7 mouse cellular contexts compared by ENCODE assay signal in the genomic region with DNA sequence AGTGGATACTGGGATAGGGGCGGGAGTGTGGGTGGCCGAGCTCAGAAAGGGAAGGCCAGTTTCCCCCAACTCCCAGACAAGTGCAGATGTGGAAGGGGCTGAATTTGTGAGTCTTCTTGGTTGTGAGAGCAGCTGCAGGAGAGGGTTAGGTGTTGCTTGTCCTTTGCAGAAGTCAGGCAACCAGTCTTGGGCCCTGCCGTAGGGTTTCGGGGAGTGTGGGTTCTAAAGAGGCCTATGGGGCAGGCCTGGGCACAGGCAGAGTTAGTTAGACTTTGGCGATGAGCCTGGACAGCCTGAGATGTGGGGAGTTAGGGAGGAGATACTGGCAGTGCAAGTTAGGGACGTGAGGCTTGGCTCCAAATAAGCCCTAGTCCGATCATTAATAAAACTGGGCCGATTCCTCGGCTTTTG. TPM values are rescaled to one million over a fixed set of nuclear protein-coding genes. Genes with fewer than 3 reads are reported as not detected.
DNase-seq lines count a peak whose midpoint lies in the region; ATAC-seq and TF ChIP-seq lines count a peak whose summit lies in the region.

No protein-coding gene starts in this region.

- ATAC-seq in embryonic facial prominence, embryonic 12.5 days (ENCODE audit: insufficient number of reproducible peaks, insufficient read depth, low FRiP score, low TSS enrichment) = no peak
- no peak for ATAC-seq in heart, embryonic 14.5 days (ENCODE audit: insufficient number of reproducible peaks, insufficient read depth, low FRiP score, low read depth)
- no peak for ATAC-seq in liver, embryonic 14.5 days (ENCODE audit: insufficient read depth)
- ATAC-seq in stomach, embryonic 16.5 days (ENCODE audit: insufficient read depth, low FRiP score) = no peak
- ATAC-seq in erythroid progenitor cell, adult 5-6 weeks (replicated peaks; ENCODE audit: low FRiP score, poor library complexity, severe bottlenecking) = no peak

- peak overlapping the region; percentile 82 for H3K4me3 ChIP-seq in liver, adult 2 months (ENCODE audit: insufficient read depth, low read depth, low read length)
- peak overlapping the region; percentile 74 for H3K4me3 ChIP-seq in embryonic facial prominence, embryonic 12.5 days
- H3K4me3 ChIP-seq in heart, embryonic 14.5 days (ENCODE audit: control insufficient read depth in 1 of 2, insufficient read depth in 1 of 2, low read depth in 1 of 2, low read length in 2 of 2) = peak overlapping the region; percentile 74 to 79
- peak overlapping the region; percentile 43 to 59 for H3K4me3 ChIP-seq in liver, embryonic 14.5 days (ENCODE audit: insufficient read depth in 1 of 2, low read depth in 2 of 2, low read length in 2 of 2)
- H3K4me3 ChIP-seq in stomach, embryonic 16.5 days (replicated peaks; ENCODE audit: low read length) = peak overlapping the region; percentile 77

- no peaks in the 10 kb centered on the region for H3K9me3 ChIP-seq in embryonic facial prominence, embryonic 12.5 days
- no peaks in the 10 kb centered on the region for H3K9me3 ChIP-seq in heart, embryonic 14.5 days (ENCODE audit: control insufficient read depth, low read length)
- H3K9me3 ChIP-seq in liver, embryonic 14.5 days (ENCODE audit: control insufficient read depth, low read length) = no peaks in the 10 kb centered on the region
- H3K9me3 ChIP-seq in stomach, embryonic 16.5 days (replicated peaks; ENCODE audit: control insufficient read depth, low read length) = no peaks in the 10 kb centered on the region

- H3K79me2 ChIP-seq in liver, adult 2 months (ENCODE audit: control insufficient read depth, insufficient read depth, low read length) = peaks cover 12% of the 10 kb centered on the region

- H3K4me1 ChIP-seq in liver, adult 2 months (ENCODE audit: control insufficient read depth, insufficient read depth, low read length) = peaks cover 26% of the 10 kb centered on the region
- peaks cover 44% of the 10 kb centered on the region for H3K4me1 ChIP-seq in embryonic facial prominence, embryonic 12.5 days
- H3K4me1 ChIP-seq in heart, embryonic 14.5 days (ENCODE audit: control insufficient read depth in 2 of 2, insufficient read depth in 2 of 2, low read length in 2 of 2) = peaks cover 52 to 62% of the 10 kb centered on the region in 2 experiments
- peaks cover 0 to 14% of the 10 kb centered on the region in 2 experiments; a peak in 2 of 4 replicates for H3K4me1 ChIP-seq in liver, embryonic 14.5 days (replicated peaks; ENCODE audit: control insufficient read depth in 2 of 2, insufficient read depth in 2 of 2, low read length in 1 of 2)
- peaks cover 53% of the 10 kb centered on the region for H3K4me1 ChIP-seq in stomach, embryonic 16.5 days (ENCODE audit: control insufficient read depth, insufficient read depth, low read length)

- no peaks in the 10 kb centered on the region for H3K36me3 ChIP-seq in liver, adult 2 months (ENCODE audit: control insufficient read depth, insufficient read depth, low read length)
- peaks cover 28% of the 10 kb centered on the region for H3K36me3 ChIP-seq in embryonic facial prominence, embryonic 12.5 days
- H3K36me3 ChIP-seq in heart, embryonic 14.5 days (ENCODE audit: control insufficient read depth, insufficient read depth, low read length) = peaks cover 28% of the 10 kb centered on the region
- peaks cover 5% of the 10 kb centered on the region; the same call in 1 of the 2 replicates for H3K36me3 ChIP-seq in liver, embryonic 14.5 days (replicated peaks; ENCODE audit: control insufficient read depth, insufficient read depth, low read depth)
- no peaks in the 10 kb centered on the region for H3K36me3 ChIP-seq in stomach, embryonic 16.5 days (ENCODE audit: control insufficient read depth, insufficient read depth, low read length)

- peak; percentile 57 for DNase-seq in liver, adult 2 months (ENCODE audit: extremely low read depth, low read depth, low spot score)
- no peak for DNase-seq in liver
- no peak for DNase-seq in liver, embryonic 14.5 days (ENCODE audit: low read depth in 3 of 3, low spot score in 3 of 3)

- peak overlapping the region; percentile 76 for H3K4me2 ChIP-seq in embryonic facial prominence, embryonic 12.5 days (replicated peaks)
- peak overlapping the region; percentile 90 for H3K4me2 ChIP-seq in heart, embryonic 14.5 days (ENCODE audit: low read length)
- peak overlapping the region; percentile 56 for H3K4me2 ChIP-seq in liver, embryonic 14.5 days (ENCODE audit: low read depth)
- peak overlapping the region; percentile 79 for H3K4me2 ChIP-seq in stomach, embryonic 16.5 days (ENCODE audit: low read depth, low read length)

- no peaks in the 10 kb centered on the region for H3K27me3 ChIP-seq in liver, adult 2 months (ENCODE audit: control insufficient read depth, insufficient read depth, low read length)
- no peaks in the 10 kb centered on the region for H3K27me3 ChIP-seq in embryonic facial prominence, embryonic 12.5 days
- H3K27me3 ChIP-seq in heart, embryonic 14.5 days (ENCODE audit: control insufficient read depth, insufficient read depth, low read length) = no peaks in the 10 kb centered on the region
- H3K27me3 ChIP-seq in liver, embryonic 14.5 days (ENCODE audit: control insufficient read depth, insufficient read depth, low read length) = peaks cover 30% of the 10 kb centered on the region
- H3K27me3 ChIP-seq in stomach, embryonic 16.5 days (ENCODE audit: control insufficient read depth, insufficient read depth, low read length) = no peaks in the 10 kb centered on the region

- no peak for TF ChIP-seq EP300 in liver, embryonic 14.5 days (IDR thresholded peaks at IDR 0.05; ENCODE audit: low read depth)

- TF ChIP-seq CTCF in liver, adult 2 months (IDR thresholded peaks at IDR 0.05; ENCODE audit: low read depth, low read length) = no peak
- no peak for TF ChIP-seq CTCF in liver, embryonic 14.5 days (IDR thresholded peaks at IDR 0.05; ENCODE audit: low read depth)

- WGBS in liver, adult 2 months = 22% methylated on average over 9 of the region's 9 CpGs
- WGBS in embryonic facial prominence, embryonic 12.5 days = 20% methylated on average over 9 of the region's 9 CpGs
- 36% methylated on average over 9 of the region's 9 CpGs for WGBS in heart, embryonic 14.5 days
- 63% methylated on average over 9 of the region's 9 CpGs for WGBS in liver, embryonic 14.5 days (ENCODE audit: insufficient replicate concordance)
- WGBS in stomach, embryonic 16.5 days = 12% methylated on average over 9 of the region's 9 CpGs

- H3K27ac ChIP-seq in liver, adult 2 months (replicated peaks; ENCODE audit: insufficient read depth, low read depth, low read length) = peak overlapping the region; percentile 60
- H3K27ac ChIP-seq in embryonic facial prominence, embryonic 12.5 days = peak overlapping the region; percentile 100
- peak overlapping the region; percentile 96 to 98 for H3K27ac ChIP-seq in heart, embryonic 14.5 days (replicated peaks in 1 of 2; ENCODE audit: control insufficient read depth in 1 of 2, insufficient read depth in 1 of 2, low read depth in 2 of 2, low read length in 2 of 2)
- H3K27ac ChIP-seq in liver, embryonic 14.5 days = no peak overlapping the region; the same call in 1 of the 2 replicates
- peak overlapping the region; percentile 99 for H3K27ac ChIP-seq in stomach, embryonic 16.5 days (ENCODE audit: low read length)

- H3K9ac ChIP-seq in liver, adult 2 months (ENCODE audit: low read depth, low read length) = peak overlapping the region; percentile 89
- peak overlapping the region; percentile 95 for H3K9ac ChIP-seq in embryonic facial prominence, embryonic 12.5 days
- H3K9ac ChIP-seq in heart, embryonic 14.5 days (ENCODE audit: low read length) = peak overlapping the region; percentile 96
- H3K9ac ChIP-seq in liver, embryonic 14.5 days (replicated peaks) = no peak overlapping the region
- H3K9ac ChIP-seq in stomach, embryonic 16.5 days (ENCODE audit: low read length) = peak overlapping the region; percentile 95

- TF ChIP-seq POLR2A in liver, adult 2 months (IDR thresholded peaks at IDR 0.05; ENCODE audit: extremely low read depth, insufficient read depth, low read length) = no peak

RNA-seq across cellular contexts. Expression of a gene that starts 1.1 kb away (rescaled TPM):
- 10.9 and 17.9 TPM in 2 replicates for total RNA-seq in liver, adult 2 months (2014; rRNA removed)
- 15.4 and 26.5 TPM in 2 replicates for polyA plus RNA-seq in liver, adult 2 months (2012; rRNA removed)
- polyA plus RNA-seq in embryonic facial prominence, embryonic 12.5 days (2016; fragmentation: Nextera tagmentation; extraction: Ambion mirVana) = 18.3 and 23.0 TPM in 2 replicates
- polyA plus RNA-seq in heart, embryonic 14.5 days (2014; fragmentation: Nextera tagmentation; extraction: Ambion mirVana) = 5.6 and 5.7 TPM in 2 replicates
- polyA plus RNA-seq in liver, embryonic 14.5 days (2012; rRNA removed) = 4.3 and 4.7 TPM in 2 replicates
- 2.8 and 2.9 TPM in 2 replicates for polyA plus RNA-seq in liver, embryonic 14.5 days (2014; fragmentation: Nextera tagmentation; extraction: Ambion mirVana)
- polyA plus RNA-seq in stomach, embryonic 16.5 days (2015; fragmentation: Nextera tagmentation; extraction: Ambion mirVana) = 15.4 and 15.6 TPM in 2 replicates
- total RNA-seq in erythroid progenitor cell, adult 5-6 weeks (2015; ENCODE audit: low replicate concordance) = not detected in 2 replicates
- total RNA-seq in erythroid progenitor cell, adult 5-6 weeks (2017; ENCODE audit: low replicate concordance) = not detected in 2 replicates

RNA-seq across cellular contexts. Expression of a gene that starts 13.9 kb away (rescaled TPM):
- total RNA-seq in liver, adult 2 months (2014; rRNA removed) = 53.4 and 54.7 TPM in 2 replicates
- 23.3 and 24.4 TPM in 2 replicates for polyA plus RNA-seq in liver, adult 2 months (2012; rRNA removed)
- 757 TPM in 2 replicates for polyA plus RNA-seq in embryonic facial prominence, embryonic 12.5 days (2016; fragmentation: Nextera tagmentation; extraction: Ambion mirVana)
- polyA plus RNA-seq in heart, embryonic 14.5 days (2014; fragmentation: Nextera tagmentation; extraction: Ambion mirVana) = 611 and 670 TPM in 2 replicates
- polyA plus RNA-seq in liver, embryonic 14.5 days (2012; rRNA removed) = 37.4 and 92.4 TPM in 2 replicates
- 470 and 504 TPM in 2 replicates for polyA plus RNA-seq in liver, embryonic 14.5 days (2014; fragmentation: Nextera tagmentation; extraction: Ambion mirVana)
- polyA plus RNA-seq in stomach, embryonic 16.5 days (2015; fragmentation: Nextera tagmentation; extraction: Ambion mirVana) = 495 and 585 TPM in 2 replicates
- total RNA-seq in erythroid progenitor cell, adult 5-6 weeks (2015; ENCODE audit: low replicate concordance) = 106 and 281 TPM in 2 replicates
- total RNA-seq in erythroid progenitor cell, adult 5-6 weeks (2017; ENCODE audit: low replicate concordance) = 31.5 and 73.0 TPM in 2 replicates

RNA-seq across cellular contexts. Expression of a gene that starts 14.0 kb away (rescaled TPM):
- total RNA-seq in liver, adult 2 months (2014; rRNA removed) = 7.5 and 8.6 TPM in 2 replicates
- 7.2 and 8.2 TPM in 2 replicates for polyA plus RNA-seq in liver, adult 2 months (2012; rRNA removed)
- polyA plus RNA-seq in embryonic facial prominence, embryonic 12.5 days (2016; fragmentation: Nextera tagmentation; extraction: Ambion mirVana) = 13.9 and 15.0 TPM in 2 replicates
- 13.9 and 14.0 TPM in 2 replicates for polyA plus RNA-seq in heart, embryonic 14.5 days (2014; fragmentation: Nextera tagmentation; extraction: Ambion mirVana)
- 5.4 and 7.1 TPM in 2 replicates for polyA plus RNA-seq in liver, embryonic 14.5 days (2012; rRNA removed)
- polyA plus RNA-seq in liver, embryonic 14.5 days (2014; fragmentation: Nextera tagmentation; extraction: Ambion mirVana) = 12.1 and 14.9 TPM in 2 replicates
- polyA plus RNA-seq in stomach, embryonic 16.5 days (2015; fragmentation: Nextera tagmentation; extraction: Ambion mirVana) = 15.8 and 17.3 TPM in 2 replicates
- 2.9 and 5.0 TPM in 2 replicates for total RNA-seq in erythroid progenitor cell, adult 5-6 weeks (2015; ENCODE audit: low replicate concordance)
- 2.6 and 5.5 TPM in 2 replicates for total RNA-seq in erythroid progenitor cell, adult 5-6 weeks (2017; ENCODE audit: low replicate concordance)

RNA-seq across cellular contexts. Expression of a gene that starts 22.3 kb away (rescaled TPM):
- 5.1 and 5.4 TPM in 2 replicates for total RNA-seq in liver, adult 2 months (2014; rRNA removed)
- polyA plus RNA-seq in liver, adult 2 months (2012; rRNA removed) = 9.2 and 10.3 TPM in 2 replicates
- 31.5 and 34.9 TPM in 2 replicates for polyA plus RNA-seq in embryonic facial prominence, embryonic 12.5 days (2016; fragmentation: Nextera tagmentation; extraction: Ambion mirVana)
- polyA plus RNA-seq in heart, embryonic 14.5 days (2014; fragmentation: Nextera tagmentation; extraction: Ambion mirVana) = 17.5 and 19.9 TPM in 2 replicates
- 5.3 and 6.5 TPM in 2 replicates for polyA plus RNA-seq in liver, embryonic 14.5 days (2012; rRNA removed)
- 9.0 TPM in 2 replicates for polyA plus RNA-seq in liver, embryonic 14.5 days (2014; fragmentation: Nextera tagmentation; extraction: Ambion mirVana)
- 23.1 and 23.4 TPM in 2 replicates for polyA plus RNA-seq in stomach, embryonic 16.5 days (2015; fragmentation: Nextera tagmentation; extraction: Ambion mirVana)
- total RNA-seq in erythroid progenitor cell, adult 5-6 weeks (2015; ENCODE audit: low replicate concordance) = 3.4 and 6.5 TPM in 2 replicates
- total RNA-seq in erythroid progenitor cell, adult 5-6 weeks (2017; ENCODE audit: low replicate concordance) = 11.0 and 12.6 TPM in 2 replicates

RNA-seq across cellular contexts. Expression of a gene that starts 36.7 kb away (rescaled TPM):
- total RNA-seq in liver, adult 2 months (2014; rRNA removed) = 7.7 and 8.4 TPM in 2 replicates
- polyA plus RNA-seq in liver, adult 2 months (2012; rRNA removed) = 30.7 and 41.1 TPM in 2 replicates
- 10.3 and 13.1 TPM in 2 replicates for polyA plus RNA-seq in embryonic facial prominence, embryonic 12.5 days (2016; fragmentation: Nextera tagmentation; extraction: Ambion mirVana)
- polyA plus RNA-seq in heart, embryonic 14.5 days (2014; fragmentation: Nextera tagmentation; extraction: Ambion mirVana) = 8.1 TPM in 2 replicates
- polyA plus RNA-seq in liver, embryonic 14.5 days (2012; rRNA removed) = 12.0 and 14.1 TPM in 2 replicates
- 5.0 and 6.1 TPM in 2 replicates for polyA plus RNA-seq in liver, embryonic 14.5 days (2014; fragmentation: Nextera tagmentation; extraction: Ambion mirVana)
- polyA plus RNA-seq in stomach, embryonic 16.5 days (2015; fragmentation: Nextera tagmentation; extraction: Ambion mirVana) = 13.7 and 15.7 TPM in 2 replicates
- total RNA-seq in erythroid progenitor cell, adult 5-6 weeks (2015; ENCODE audit: low replicate concordance) = 11.5 and 17.6 TPM in 2 replicates
- 0.26 and 0.76 TPM in 2 replicates for total RNA-seq in erythroid progenitor cell, adult 5-6 weeks (2017; ENCODE audit: low replicate concordance)
